Mouse (Mus musculus) gastrocnemius, postnatal 10 days (tissue): Measurements from ENCODE around the gene Zbtb39. TPM values are rescaled to one million over a fixed set of nuclear protein-coding genes. Genes with fewer than 3 reads are reported as not detected.

Source experiments
- DNase-seq: peaks from one replicate; pipeline ENCODE4 v3.0.0; 2021; ENCODE audit warnings: mixed read lengths
- long read RNA-seq, 2 experiments: library from polyadenylated mRNA; stranded (forward); transcript quantifications; one replicate each; pipeline ENCODE4 v2.0.0; 2021
- total RNA-seq, 2 experiments: library from RNA; stranded (reverse); gene quantifications; 2 replicates each; pipeline ENCODE4 v1.2.3; 2021

Zbtb39 gene
- 1 to 10 TPM; 5.9 to 6.0 TPM for total RNA-seq
- long read RNA-seq, experiment 1, full-length matches to known transcripts: 1 of 1 reads
- long read RNA-seq, experiment 1, partial matches to known transcripts: 0 of 1 reads
- long read RNA-seq, experiment 1, other reads (novel, unspliced or antisense): 0 of 1 reads
- long read RNA-seq, experiment 2, full-length matches to known transcripts: 2 of 2 reads
- long read RNA-seq, experiment 2, partial matches to known transcripts: 0 of 2 reads
- long read RNA-seq, experiment 2, other reads (novel, unspliced or antisense): 0 of 2 reads

GRCm38 (mm10) chr10:127739083-127739660, at the start of gene Zbtb39:
TSS of gene Zbtb39 (plus strand) at chr10:127739538.
- DNase-seq: peak; percentile 89

GRCm38 (mm10) chr10:127691053-127691452, 48.3 kb upstream of the Zbtb39 start:
- no peak for DNase-seq

GRCm38 (mm10) chr10:127694636-127695035, 44.7 kb upstream of the Zbtb39 start:
- DNase-seq: no peak

- no peak for DNase-seq
Measured at GRCm38 (mm10) chr10:127695775-127696174, 43.6 kb upstream of the Zbtb39 start.

- no peak for DNase-seq
Measured at GRCm38 (mm10) chr10:127698966-127699365, 40.4 kb upstream of the Zbtb39 start.

GRCm38 (mm10) chr10:127703299-127703698, 36.0 kb upstream of the Zbtb39 start:
- DNase-seq: no peak

GRCm38 (mm10) chr10:127704293-127704692, 35.0 kb upstream of the Zbtb39 start:
- DNase-seq: no peak

GRCm38 (mm10) chr10:127704766-127705220, 34.5 kb upstream of the Zbtb39 start, which contains the start of gene Myo1a:
TSS of gene Myo1a (plus strand) at chr10:127705170.
- no peak for DNase-seq

- DNase-seq: no peak
Measured at GRCm38 (mm10) chr10:127705783-127706182, 33.6 kb upstream of the Zbtb39 start.

- DNase-seq: no peak
Measured at GRCm38 (mm10) chr10:127707721-127708120, 31.6 kb upstream of the Zbtb39 start.

- DNase-seq: no peak
Measured at GRCm38 (mm10) chr10:127708850-127709370, 30.4 kb upstream of the Zbtb39 start.

- no peak for DNase-seq
Measured at GRCm38 (mm10) chr10:127710331-127710730, 29.0 kb upstream of the Zbtb39 start.

- DNase-seq: no peak
Measured at GRCm38 (mm10) chr10:127712736-127713135, 26.6 kb upstream of the Zbtb39 start.

- no peak for DNase-seq
Measured at GRCm38 (mm10) chr10:127721671-127722418, 17.5 kb upstream of the Zbtb39 start.

GRCm38 (mm10) chr10:127724178-127724577, 15.2 kb upstream of the Zbtb39 start, which contains the start of gene Tac2:
TSS of gene Tac2 (plus strand) at chr10:127724478.
- DNase-seq: no peak

- no peak for DNase-seq
Measured at GRCm38 (mm10) chr10:127725136-127725535, 14.2 kb upstream of the Zbtb39 start.

GRCm38 (mm10) chr10:127728437-127728836, 10.9 kb upstream of the Zbtb39 start:
- no peak for DNase-seq

GRCm38 (mm10) chr10:127730285-127730932, 8.9 kb upstream of the Zbtb39 start:
- DNase-seq: no peak

- DNase-seq: no peak
Measured at GRCm38 (mm10) chr10:127730933-127731310, 8.4 kb upstream of the Zbtb39 start.

- DNase-seq: no peak
Measured at GRCm38 (mm10) chr10:127731397-127731796, 7.9 kb upstream of the Zbtb39 start.

GRCm38 (mm10) chr10:127734434-127734833, 4.9 kb upstream of the Zbtb39 start:
- DNase-seq: no peak

- no peak for DNase-seq
Measured at GRCm38 (mm10) chr10:127736266-127736665, 3.1 kb upstream of the Zbtb39 start.
